Mouse (Mus musculus): ENCODE measurements around the gene Itpr1.

DNA sequence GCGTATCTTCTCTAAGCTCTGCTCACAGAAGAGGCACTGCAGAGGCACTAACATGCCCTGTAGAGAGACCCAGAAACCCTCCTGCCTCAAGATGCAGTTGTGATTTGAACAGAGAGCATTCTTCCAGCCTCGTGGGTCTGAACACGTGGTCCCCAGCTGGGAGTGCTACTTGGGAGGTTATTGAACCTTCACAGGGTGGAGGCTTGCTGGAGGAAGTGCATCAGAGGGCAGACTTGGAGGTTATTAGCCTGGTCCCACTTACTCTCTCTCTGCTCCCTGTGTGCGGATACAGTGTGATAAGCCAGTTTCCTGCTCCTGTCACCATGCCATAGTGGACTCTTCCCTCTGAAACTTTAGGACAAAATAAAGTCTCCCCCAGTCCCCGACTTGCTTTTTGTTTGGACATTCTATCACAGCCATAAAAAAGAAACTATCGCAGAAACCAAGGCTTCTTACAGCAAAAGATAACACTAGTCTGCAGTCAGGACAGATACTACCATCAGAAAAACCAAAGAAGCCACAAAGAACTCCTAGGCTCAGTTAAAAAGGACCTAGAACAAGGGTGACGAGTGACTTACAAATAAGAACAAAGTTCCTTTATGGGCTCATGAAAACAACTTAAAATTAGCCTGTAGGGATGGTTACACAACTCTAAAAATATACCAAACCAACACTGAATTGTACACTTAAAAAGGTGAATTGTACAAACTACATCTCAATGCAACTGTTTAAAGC, 44.8 kb upstream of the Itpr1 start:
- no peak for TF ChIP-seq POLR2A (IDR thresholded peaks at IDR 0.05; ENCODE audit: low read depth, low read length)
- no peak for TF ChIP-seq CTCF (conservative IDR thresholded peaks at IDR 0.05; ENCODE audit: insufficient read depth, insufficient read length, low read depth, low read length)
